Mouse (Mus musculus): ENCODE data around the gene Gpr132. TPM values are rescaled to one million over a fixed set of nuclear protein-coding genes. Genes with fewer than 3 reads are reported as not detected.
A peak's percentile ranks its signal among the peaks of the same experiment; 100 is the strongest.

Gpr132 gene
- total and polyA plus RNA-seq, 3 experiments, result 5.4 to 6.5 TPM; not detected in 1

DNA sequence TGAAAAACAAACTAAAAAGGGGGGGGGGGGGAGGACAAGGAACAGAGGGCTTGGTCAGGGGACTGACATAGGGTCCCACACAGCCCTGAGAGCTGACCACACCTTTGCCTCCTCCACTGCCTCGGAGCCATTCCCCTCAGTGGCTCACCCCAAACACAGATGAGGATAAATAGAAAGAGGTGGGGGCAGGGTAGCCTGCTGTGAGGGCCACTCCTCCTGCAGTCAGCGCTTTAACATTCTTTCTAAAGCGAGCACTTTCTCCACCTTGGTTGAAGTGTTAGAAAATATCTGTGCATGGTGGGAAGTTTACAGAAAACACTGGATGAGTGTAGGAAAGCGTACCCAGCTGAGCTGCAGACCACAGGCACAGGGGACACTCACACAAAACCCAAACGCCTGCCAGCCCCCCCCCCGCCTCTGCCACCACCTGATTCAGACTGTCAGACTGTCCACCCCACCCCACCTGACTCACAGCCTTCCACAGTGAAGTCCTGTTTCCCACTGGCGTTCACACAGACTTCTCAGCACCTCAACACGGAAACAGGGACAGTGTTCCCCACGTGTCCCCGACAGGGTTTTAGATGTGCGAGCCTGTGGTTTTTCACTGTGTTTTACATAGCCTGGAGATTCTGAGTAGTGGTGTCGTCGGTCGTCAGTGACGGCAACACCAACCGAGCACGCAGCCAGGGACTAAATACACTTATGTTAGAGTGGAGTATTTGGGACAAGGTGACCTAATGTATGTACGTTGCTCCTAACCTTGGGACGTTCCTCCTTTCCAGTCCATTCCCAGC lies 57.7 kb downstream of the Gpr132 start:
- Histone ChIP-seq H3K9me3 (replicated peaks; ENCODE audit: insufficient read depth, low read length) (no peaks in the 10 kb centered on the region), H3K79me2 (ENCODE audit: control insufficient read depth, insufficient read depth, low read length, poor library complexity) (no peaks in the 10 kb centered on the region; the same call in 1 of the 2 replicates), H3K36me3 (ENCODE audit: control insufficient read depth in 1 of 2, insufficient read depth in 2 of 2, low read length in 2 of 2) (peaks cover 0 to 4% of the 10 kb centered on the region in 2 experiments; a peak in 1 of 4 replicates), H3K4me1 (ENCODE audit: control insufficient read depth in 1 of 2, insufficient read depth in 2 of 2, low read length in 2 of 2) (peaks cover 0 to 11% of the 10 kb centered on the region in 2 experiments; a peak in 3 of 4 replicates), H3K27ac (ENCODE audit: control insufficient read depth, low read depth, low read length) (no peak overlapping the region), H3K4me3 (ENCODE audit: control insufficient read depth in 1 of 2, insufficient read depth in 1 of 2, low read depth in 2 of 2, low read length in 2 of 2) (peak overlapping the region in 1 of 2 experiments; percentile 76; a peak in 1 of 4 replicates), H3K27me3 (ENCODE audit: control insufficient read depth in 1 of 2, insufficient read depth in 2 of 2, low read length in 2 of 2) (peaks cover 2 to 8% of the 10 kb centered on the region in 2 experiments; a peak in 2 of 4 replicates), H3K9ac (ENCODE audit: control insufficient read depth, low read depth, low read length, poor library complexity, severe bottlenecking) (no peak overlapping the region; the same call in 1 of the 2 replicates)
- TF ChIP-seq ZMIZ1 (IDR thresholded peaks at IDR 0.05; ENCODE audit: low read depth, low read length) (no peak), POLR2AphosphoS5 (IDR thresholded peaks at IDR 0.05; ENCODE audit: borderline replicate concordance, low read depth, low read length) (no peak), EP300 (IDR thresholded peaks at IDR 0.05; ENCODE audit: low read depth in 1 of 2, low read length in 2 of 2) (no peak), E2F4 (IDR thresholded peaks at IDR 0.05; ENCODE audit: borderline replicate concordance, low read depth, low read length) (no peak), KAT2A (conservative IDR thresholded peaks at IDR 0.05; ENCODE audit: low read depth, low read length) (no peak), CTCF (IDR thresholded peaks at IDR 0.05 in 2 of 3, conservative IDR thresholded peaks at IDR 0.05 in 1 of 3; ENCODE audit: control insufficient read depth in 1 of 3, insufficient read depth in 1 of 3, low read depth in 2 of 3, low read length in 3 of 3, poor library complexity in 1 of 3, severe bottlenecking in 1 of 3) (no peak), TCF12 (IDR thresholded peaks at IDR 0.05; ENCODE audit: low read depth, low read length) (no peak), NELFE (IDR thresholded peaks at IDR 0.05; ENCODE audit: low read depth, low read length) (no peak), MAX (IDR thresholded peaks at IDR 0.05; ENCODE audit: low read length) (no peak), MEF2A (IDR thresholded peaks at IDR 0.05; ENCODE audit: extremely low read depth, insufficient replicate concordance, low read depth, low read length, poor library complexity, severe bottlenecking) (no peak), MYC (IDR thresholded peaks at IDR 0.05; ENCODE audit: low read depth, low read length) (no peak), TBP (IDR thresholded peaks at IDR 0.05; ENCODE audit: low read depth, low read length) (no peak), ETS1 (IDR thresholded peaks at IDR 0.05; ENCODE audit: low read depth, low read length) (no peak), HCFC1 (IDR thresholded peaks at IDR 0.05; ENCODE audit: low read depth, low read length) (no peak), UBTF (IDR thresholded peaks at IDR 0.05; ENCODE audit: borderline replicate concordance, insufficient read depth, low read depth, low read length) (no peak), ZC3H11A (IDR thresholded peaks at IDR 0.05; ENCODE audit: low read depth, low read length) (no peak), POLR2AphosphoS2 (IDR thresholded peaks at IDR 0.05; ENCODE audit: low read length) (no peak), MYB (IDR thresholded peaks at IDR 0.05; ENCODE audit: low read depth, low read length) (no peak), ZKSCAN1 (IDR thresholded peaks at IDR 0.05; ENCODE audit: low read depth, low read length) (no peak)
- DNase-seq (ENCODE audit: low read depth, low spot score), result no peak

All from MEL (cell line).